Mouse (Mus musculus) heart, adult 9 months (tissue): Measurements from ENCODE around the gene Azin2.

Source experiments
- DNase-seq, 2 experiments: peaks; one replicate each; pipeline ENCODE4 v3.0.0; 2022; ENCODE audit warnings: low spot score in 2 of 2

The Azin2 gene

GRCm38 (mm10) chr4:128897911-128898421 lies 64.3 kb downstream of the Azin2 start:
- peak; percentile 17 to 31 for DNase-seq

DNA sequence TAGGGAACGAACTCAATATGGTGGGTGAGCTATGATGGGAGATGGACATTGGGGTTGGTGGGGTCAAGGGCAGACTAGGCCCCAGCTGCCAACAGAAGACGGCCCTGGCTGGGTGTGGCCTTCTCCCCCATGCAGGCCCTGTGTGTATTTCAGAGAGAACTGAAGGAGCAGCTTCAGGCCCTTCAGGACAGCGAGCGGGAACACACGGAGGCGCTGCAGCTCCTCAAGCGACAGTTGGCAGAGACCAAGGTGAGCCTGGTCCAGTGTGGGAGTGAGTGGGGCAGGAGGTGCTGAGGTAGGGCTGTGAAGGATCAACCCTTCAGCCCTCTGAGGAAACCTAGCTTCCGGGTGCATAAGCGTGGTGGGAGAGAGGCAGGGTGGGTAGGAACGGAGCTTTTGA lies 65.6 kb downstream of the Azin2 start:
- no peak for DNase-seq

GRCm38 (mm10) chr4:128895841-128896240 lies 66.4 kb downstream of the Azin2 start:
- DNase-seq = no peak

- DNase-seq = no peak
These were observed 68.1 kb downstream of the Azin2 start for GRCm38 (mm10) chr4:128894112-128894511.

GRCm38 (mm10) chr4:128892188-128892587 lies 70.1 kb downstream of the Azin2 start:
- DNase-seq = no peak

DNA sequence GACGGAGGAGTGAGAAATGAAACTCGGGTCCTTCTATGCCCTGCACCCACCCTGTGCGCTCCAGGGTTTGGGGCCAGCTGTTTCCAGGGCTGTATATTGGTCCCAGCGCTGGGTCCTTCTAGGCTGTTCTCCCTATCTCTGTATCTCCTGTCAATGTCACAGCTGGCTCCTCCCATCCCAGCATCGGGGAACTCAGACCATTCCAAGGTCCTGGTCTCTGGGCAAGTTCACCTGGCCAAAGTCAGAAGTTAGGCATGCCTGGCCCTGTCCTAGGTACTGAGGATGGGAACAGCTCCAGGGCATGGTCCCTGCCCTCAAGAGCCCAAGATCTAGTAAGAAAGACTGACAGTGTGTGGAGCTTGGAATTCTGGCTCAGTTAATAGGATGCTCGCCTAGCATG lies 70.5 kb downstream of the Azin2 start:
- no peak for DNase-seq

GRCm38 (mm10) chr4:128891157-128891556 lies 71.1 kb downstream of the Azin2 start:
- peak; percentile 59 to 73 for DNase-seq

GRCm38 (mm10) chr4:128889752-128890630 lies 72.3 kb downstream of the Azin2 start:
- DNase-seq = no peak

GRCm38 (mm10) chr4:128888436-128888990 lies 73.7 kb downstream of the Azin2 start:
- no peak for DNase-seq

DNA sequence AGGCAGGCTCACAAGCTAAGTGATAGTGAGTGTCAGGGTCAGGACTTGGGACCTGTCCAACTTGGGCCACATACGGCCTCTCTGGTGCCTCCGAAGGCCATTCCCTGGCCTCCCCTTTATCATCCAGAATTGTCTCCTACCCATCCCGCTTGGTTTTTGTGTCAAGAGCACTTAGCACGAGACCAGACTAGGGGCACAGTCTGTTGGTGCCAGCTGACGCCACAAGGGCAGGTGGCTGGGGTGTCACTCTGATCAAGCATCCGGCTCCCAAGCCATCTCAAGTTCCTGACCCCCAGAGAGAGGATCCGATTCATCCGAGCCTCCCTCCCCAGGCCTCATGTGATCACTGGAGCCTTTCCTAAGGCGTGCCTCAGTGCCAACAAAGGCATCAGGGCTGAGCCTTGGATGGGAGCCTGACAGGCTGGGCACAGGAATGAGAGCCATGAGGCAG lies 74.6 kb downstream of the Azin2 start:
- DNase-seq = no peak

- DNase-seq = no peak
These were observed 75.2 kb downstream of the Azin2 start for GRCm38 (mm10) chr4:128887026-128887425.

GRCm38 (mm10) chr4:128886571-128886970 lies 75.7 kb downstream of the Azin2 start:
- DNase-seq = no peak

- no peak for DNase-seq
These were observed 76.7 kb downstream of the Azin2 start for GRCm38 (mm10) chr4:128885540-128885939.

GRCm38 (mm10) chr4:128884711-128885095 lies 77.5 kb downstream of the Azin2 start:
- no peak for DNase-seq

DNA sequence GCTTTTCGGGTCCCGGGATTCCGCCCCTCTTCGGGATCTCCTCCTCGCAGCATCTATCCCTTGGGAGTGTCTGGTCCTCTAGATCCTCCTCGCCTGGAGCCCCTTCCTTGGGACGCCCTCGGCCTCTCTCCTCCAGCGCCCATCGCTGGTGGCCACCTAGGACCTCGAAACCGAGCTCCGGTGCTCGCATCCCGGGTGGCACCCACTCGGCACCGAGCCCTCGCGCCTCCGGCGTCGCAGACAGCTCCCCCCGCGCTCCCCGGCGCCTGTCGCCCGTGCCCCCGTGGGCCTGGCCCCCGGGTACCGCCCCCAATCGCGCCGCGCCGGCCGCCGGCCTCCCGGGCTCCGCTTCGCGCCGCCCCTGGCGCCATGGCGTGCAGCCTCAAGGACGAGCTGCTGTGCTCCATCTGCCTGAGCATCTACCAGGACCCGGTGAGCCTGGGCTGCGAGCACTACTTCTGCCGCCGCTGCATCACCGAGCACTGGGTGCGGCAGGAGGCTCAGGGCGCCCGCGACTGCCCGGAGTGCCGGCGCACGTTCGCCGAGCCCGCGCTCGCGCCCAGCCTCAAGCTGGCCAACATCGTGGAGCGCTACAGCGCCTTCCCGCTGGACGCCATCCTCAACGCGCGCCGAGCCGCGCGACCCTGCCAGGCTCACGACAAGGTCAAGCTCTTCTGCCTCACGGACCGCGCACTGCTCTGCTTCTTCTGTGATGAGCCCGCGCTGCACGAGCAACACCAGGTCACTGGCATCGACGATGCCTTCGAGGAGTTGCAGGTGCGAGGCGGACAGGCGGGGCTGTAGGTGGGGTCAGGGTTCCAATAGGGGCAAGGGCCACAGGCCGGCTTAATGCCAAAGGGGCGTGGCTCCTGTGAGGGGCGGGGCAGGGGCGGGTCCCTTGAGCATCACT lies 78.2 kb downstream of the Azin2 start:
- DNase-seq = peak; percentile 19 to 30

GRCm38 (mm10) chr4:128883379-128883781 lies 78.9 kb downstream of the Azin2 start, which contains the start of gene Trim62:
Gene Trim62 (plus strand): TSS chr4:128883580.
- peak; percentile 76 to 80 for DNase-seq
